Mouse (Mus musculus): ENCODE measurements around the gene Cpeb3. TPM values are rescaled to one million over a fixed set of nuclear protein-coding genes. Genes with fewer than 3 reads are reported as not detected.
"Not testable (repeated sequence)": the region's sequence is repeated elsewhere in the genome, so short reads cannot be mapped to it uniquely, and the experiment has no call there.

The Cpeb3 gene
- total RNA-seq (2021) = 10 to 100 TPM; 76.3 to 81.7 TPM

DNA sequence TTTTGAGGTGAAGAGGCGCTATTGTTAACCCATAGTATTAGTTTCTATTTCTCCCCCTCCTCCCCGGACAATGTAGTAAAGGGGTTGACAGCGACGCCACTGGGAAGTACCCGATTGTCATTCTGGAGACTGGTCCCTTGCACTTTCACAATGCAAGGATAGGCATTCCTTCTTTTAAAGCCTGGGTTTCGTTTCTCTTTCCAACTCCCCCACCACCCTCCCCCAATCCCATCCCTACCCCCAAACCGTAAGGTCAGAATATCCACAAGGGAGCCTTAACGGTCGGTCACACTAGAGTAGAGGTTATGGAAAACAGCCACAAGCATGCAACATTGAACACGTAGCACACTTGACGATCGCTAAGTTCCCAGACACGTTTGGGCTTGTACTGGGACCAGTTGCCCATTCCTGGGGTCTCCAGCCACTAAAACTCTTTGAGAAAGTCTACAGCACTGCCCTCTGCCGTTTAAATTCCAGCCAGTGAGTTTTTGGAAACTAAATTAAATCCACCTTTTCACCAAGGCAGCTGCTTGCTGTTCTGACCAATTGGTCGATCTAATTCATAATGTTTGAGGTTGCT is at the start of gene Cpeb3:
Cpeb3 (minus strand) TSS at position 426 of the 580 bp plus-strand sequence.
- no peak for DNase-seq (ENCODE audit: low spot score)
- intact Hi-C loops (cut with DNase I) = loop anchor here (2.0 to 5.0 kb wide), 4 partner anchors 33 to 291 kb away; partner anchors contain the start of gene Fgfbp3

DNA sequence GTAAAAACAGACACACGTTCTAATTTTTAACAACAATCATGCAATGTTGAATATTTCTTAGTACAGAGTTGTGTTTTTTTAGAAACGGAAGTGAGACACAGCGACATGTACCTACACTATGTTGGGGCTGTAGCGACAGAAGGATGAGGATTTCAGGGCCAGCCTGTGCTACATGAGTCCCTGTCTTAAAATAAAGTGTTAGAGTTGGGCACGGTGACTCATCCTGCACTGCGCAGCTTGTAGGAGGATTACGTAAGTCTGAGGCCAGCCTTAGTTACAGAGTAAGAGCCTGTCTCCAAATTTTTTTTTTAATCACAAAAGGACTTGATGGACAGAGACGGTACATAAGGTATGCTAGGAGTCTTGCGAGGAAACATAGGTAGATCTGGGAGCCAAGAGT is 46.9 kb upstream of the Cpeb3 start:
- DNase-seq (ENCODE audit: low spot score) = no peak
- intact Hi-C loops (cut with DNase I) = no loop called here

DNA sequence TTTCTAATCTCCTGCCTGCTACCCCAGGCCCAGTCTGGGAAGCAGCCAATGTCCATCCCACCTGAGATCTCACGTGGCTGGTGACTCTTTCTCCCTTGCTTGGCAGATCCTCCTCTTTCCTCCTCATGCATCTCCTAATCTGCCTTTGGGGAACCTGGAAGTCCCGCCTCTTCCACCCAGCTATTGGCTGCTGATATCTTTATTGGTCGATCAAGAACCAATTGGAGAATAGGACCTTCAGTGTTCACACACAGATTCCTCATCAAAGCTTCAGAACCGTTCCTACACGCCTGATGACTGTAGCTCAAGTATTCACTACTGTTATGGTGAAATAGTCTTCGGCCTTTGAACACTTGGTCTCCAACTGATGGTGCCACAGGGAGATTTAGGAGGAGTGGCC is 43.7 kb upstream of the Cpeb3 start:
- intact Hi-C loops (cut with DNase I) = no loop called here
- no peak for DNase-seq (ENCODE audit: low spot score)

DNA sequence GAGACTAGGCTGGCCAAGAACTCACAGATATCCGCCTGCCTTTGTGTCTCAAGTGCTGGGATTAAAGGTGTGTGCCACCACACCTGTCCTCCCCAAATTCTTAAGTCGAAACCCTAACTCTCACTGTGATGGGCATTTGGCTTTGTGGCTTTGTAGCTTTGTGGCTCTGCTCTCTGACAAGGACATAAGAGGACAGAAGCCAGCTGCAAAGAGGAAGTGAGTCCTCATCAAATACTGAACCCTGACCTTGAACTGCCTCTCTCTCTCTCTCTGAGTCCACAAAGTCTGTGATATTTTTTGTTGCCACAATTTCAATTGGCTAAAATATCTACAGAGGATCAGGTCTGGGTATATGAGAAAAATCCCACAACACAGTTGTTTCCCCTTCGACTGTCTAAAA is 39.8 kb upstream of the Cpeb3 start:
- intact Hi-C loops (cut with DNase I) = no loop called here
- no peak for DNase-seq (ENCODE audit: low spot score)

DNA sequence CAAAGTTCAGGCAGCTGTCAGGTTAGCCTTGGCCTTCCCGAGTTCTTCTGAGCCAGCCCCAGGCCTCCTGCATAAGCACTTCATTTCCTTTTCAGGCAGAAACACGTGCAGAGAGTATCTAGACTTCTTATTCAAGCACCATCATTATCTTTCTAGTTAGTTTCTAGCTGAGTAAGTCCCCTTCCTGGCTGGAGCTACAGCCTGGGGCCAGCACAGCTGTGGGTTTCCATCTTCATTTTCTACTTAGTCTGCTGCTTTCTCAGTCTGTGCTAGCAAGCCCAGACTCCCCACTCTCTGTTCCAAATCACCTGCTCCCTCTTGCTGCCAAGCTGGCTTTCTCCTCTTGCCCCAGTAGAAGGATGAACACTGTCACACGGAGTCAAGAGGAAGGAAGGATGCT is 38.5 kb upstream of the Cpeb3 start:
- intact Hi-C loops (cut with DNase I) = no loop called here
- no peak for DNase-seq (ENCODE audit: low spot score)

DNA sequence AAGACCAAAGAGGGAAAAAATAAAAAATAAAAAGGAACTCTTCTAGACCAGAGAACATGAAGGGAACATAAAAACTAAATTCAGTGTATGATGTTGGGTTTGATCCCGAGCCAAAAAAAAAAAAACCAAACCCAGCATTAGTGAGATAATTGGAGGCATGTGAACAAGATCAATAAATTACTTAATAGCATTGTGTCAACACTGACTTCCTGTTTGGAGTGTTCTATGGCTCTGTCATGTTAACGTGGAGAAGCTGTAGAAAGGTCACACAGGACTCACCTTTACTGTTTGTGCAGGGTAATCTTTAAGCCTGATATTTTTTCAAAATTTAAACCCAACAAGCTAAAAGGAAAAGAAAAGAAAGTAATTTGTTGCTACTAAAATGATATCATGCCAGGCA is 34.3 kb upstream of the Cpeb3 start:
- intact Hi-C loops (cut with DNase I) = no loop called here
- DNase-seq (ENCODE audit: low spot score) = no peak

DNA sequence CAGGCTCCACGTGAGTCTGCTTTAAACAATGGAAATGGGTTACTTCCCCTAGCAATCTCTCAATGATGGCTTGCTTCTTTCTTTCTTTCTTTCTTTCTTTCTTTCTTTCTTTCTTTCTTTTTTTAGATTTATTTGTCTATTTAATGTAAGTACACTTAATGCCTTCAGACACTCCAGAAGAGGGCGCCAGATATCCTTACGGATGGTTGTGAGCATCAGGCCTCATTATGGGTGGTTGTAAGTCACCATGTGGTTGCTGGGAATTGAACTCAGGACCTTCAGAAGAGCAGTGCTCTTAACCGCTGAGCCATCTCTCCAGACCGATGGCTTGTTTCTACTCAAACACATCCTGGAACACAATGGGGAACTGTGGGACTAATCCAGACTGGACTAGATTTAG is 32.8 kb upstream of the Cpeb3 start:
- intact Hi-C loops (cut with DNase I) = no loop called here
- DNase-seq (ENCODE audit: low spot score) = no peak

DNA sequence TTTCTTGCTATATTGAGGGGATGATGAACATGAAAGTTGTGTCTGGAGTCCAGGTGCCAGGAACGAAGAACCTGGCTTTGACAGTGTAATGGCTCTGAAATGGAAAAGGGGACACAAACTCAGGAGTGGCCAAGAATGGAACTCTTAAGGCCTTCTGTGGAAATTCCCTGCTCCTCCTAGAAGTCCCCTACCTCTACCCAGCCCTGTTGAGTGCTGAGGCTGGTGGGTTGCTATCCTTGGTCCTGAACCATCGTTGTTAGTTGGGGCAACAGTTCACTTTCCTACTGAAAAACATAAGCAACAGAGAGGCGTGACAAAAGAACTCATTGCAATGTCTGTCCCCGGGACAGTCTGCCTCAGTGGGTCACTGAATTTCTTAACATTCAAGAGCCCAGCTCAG is 30.7 kb upstream of the Cpeb3 start:
- intact Hi-C loops (cut with DNase I) = no loop called here
- no peak for DNase-seq (ENCODE audit: low spot score)

DNA sequence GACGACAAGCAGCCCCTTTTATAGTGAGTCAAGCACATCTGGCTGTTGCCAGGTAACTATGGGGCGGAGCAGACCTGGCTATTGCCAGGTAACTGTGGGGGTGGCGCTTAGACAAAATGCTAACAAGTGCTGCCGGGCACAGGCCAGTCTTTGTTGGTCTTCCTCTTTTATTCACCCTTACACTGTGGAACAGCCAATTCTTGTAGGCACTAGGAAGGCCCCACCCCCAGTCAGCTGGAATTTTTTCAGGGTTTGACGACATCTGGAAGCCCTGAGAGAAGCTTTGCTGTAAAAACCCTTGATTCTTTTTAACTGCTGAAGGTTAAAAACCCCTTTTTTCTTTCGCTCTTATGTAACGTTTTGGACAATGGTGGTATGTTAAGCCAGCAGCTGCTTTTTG is 30.2 kb upstream of the Cpeb3 start:
- DNase-seq (ENCODE audit: low spot score) = no peak
- intact Hi-C loops (cut with DNase I) = no loop called here

DNA sequence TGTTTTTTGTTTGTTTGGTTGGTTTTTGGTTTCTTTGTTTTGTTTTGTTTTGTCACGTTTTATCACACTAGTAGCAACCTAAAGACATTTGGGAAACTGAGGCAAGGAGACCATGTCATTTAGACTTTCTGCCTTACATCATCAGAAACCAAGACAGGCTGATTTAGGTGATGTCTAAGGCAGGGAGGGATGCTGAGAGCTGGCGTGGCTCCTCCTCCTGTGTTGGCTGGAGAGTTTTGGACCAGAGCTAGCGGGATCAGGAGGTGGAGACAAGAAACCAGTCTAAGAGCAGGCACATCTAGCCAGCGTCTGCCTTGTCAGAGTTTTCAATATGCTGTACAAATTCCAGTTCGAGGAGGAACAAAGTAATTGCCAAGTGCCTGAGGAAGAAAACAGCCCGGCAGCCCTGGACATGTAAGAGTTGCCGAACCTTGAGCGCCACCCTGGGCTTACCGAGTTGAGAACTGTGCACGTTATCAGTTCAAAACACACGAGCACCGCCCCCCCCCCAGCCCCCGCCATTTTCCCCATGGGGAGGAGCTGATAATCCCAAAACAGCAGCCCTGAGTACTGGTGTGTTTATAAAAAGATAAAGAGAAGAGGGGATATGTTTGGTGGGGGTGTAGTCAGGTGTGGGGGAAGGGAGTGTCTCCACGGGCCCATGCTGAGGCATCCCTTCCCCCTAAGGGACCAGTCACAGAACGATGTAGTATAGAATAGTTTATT is 29.5 kb upstream of the Cpeb3 start:
- intact Hi-C loops (cut with DNase I) = no loop called here
- DNase-seq (ENCODE audit: low spot score) = no peak

DNA sequence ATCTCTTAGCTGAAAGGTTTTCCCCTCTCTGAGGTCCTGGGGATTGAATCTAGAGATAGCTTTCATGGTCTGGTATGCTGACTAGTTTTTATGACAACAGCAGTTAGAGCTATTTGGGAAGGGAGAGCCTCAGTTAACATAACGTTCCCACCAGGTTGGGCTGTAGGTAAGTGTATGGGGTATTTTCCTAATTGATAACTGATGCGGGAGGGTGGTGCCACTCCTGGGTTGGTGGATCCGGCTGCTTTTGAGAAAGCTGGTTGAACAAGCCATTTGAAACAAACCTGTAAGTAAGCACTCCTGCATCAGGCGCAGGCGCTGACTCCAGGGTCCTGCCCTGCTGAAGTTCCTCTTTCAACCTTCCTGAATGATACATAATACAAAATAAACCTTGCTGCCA is 28.9 kb upstream of the Cpeb3 start:
- intact Hi-C loops (cut with DNase I) = no loop called here
- DNase-seq (ENCODE audit: low spot score) = no peak

DNA sequence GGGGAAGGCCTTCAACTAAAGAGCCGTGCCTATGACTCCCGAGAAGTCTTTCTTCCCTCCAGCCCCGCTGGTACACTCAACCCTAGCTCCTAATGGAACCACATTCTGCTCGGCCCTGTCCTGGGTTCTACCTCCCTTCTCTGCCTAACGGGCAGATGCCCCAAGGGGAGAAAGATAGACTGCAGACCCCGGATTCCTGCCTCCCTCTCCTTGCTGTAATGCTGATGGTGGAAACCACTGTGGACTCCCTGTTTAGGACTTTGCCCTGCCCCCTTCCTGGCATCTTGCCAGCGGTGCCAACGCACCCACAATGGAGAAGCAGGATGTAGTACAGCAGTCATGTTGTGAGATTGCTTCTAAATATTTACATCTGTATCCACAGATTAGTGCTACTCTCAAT is 27.4 kb upstream of the Cpeb3 start:
- intact Hi-C loops (cut with DNase I) = loop anchor here (1.0 kb wide), 1 partner anchor 265 kb away; no protein-coding TSS in a partner anchor
- DNase-seq (ENCODE audit: low spot score) = no peak

DNA sequence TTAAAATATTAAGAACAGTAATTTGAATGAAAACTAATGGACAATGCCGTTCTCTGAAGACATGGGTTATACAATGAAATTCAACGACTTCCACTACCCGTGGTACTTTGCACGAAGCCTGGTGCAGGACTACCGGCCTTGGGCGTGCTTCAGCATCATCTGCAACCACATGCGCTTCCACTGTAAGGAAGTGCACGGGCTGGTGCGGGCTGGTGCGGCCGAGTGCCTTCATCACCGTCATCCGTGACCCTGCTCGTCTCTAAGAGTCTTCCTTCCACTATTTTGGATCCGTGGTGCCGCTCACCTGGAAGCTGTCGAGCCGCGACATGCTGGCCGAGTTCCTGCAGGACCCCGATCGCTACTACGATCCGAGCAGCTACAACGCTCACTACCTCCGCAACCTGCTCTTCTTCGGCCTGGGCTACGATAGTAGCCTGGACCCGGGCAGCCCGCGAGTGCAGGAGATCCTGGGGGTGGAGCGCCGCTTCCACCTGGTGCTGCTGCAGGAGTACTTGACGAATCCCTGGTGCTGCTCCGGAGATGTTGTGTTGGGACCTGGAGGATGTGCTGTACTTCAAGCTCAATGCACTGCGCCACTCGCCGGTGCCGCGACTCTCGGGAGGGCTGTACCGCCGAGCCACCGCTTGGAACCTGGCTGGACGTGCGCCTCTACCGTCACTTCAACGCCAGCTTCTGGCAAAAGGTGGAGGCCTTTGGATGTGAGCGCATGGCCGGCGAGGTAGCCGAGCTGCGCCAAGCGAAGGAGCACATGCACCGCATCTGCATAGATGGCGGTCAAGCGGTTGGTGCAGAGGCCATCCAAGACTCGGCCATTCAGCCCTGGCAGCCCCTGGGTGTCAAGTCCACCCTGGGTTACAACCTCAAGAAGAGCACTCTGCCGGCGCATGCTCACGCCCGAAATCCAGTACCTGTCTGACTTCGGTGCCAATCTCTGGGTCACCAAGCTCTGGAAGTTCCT is 25.4 kb upstream of the Cpeb3 start:
- DNase-seq (ENCODE audit: low spot score) = no peak
- intact Hi-C loops (cut with DNase I) = no loop called here

DNA sequence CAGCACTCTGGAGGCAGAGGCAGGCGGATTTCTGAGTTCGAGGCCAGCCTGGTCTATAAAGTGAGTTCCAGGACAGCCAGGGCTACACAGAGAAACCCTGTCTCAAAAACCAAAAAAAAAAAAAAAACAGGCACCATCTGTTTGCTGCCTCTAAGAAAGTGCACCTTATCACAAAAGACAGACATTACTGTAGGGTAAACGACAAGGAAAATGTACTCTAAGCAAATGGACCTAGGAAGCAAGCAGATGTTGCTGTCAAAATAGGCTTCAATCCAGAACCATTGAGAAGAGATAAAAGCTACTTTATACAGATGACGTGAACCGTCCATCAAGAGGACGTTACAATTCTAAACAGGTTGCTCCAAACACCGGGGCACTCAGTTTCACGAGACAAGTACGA is 24.2 kb upstream of the Cpeb3 start:
- DNase-seq (ENCODE audit: low spot score); intact Hi-C loops (cut with DNase I): not testable (repeated sequence)

DNA sequence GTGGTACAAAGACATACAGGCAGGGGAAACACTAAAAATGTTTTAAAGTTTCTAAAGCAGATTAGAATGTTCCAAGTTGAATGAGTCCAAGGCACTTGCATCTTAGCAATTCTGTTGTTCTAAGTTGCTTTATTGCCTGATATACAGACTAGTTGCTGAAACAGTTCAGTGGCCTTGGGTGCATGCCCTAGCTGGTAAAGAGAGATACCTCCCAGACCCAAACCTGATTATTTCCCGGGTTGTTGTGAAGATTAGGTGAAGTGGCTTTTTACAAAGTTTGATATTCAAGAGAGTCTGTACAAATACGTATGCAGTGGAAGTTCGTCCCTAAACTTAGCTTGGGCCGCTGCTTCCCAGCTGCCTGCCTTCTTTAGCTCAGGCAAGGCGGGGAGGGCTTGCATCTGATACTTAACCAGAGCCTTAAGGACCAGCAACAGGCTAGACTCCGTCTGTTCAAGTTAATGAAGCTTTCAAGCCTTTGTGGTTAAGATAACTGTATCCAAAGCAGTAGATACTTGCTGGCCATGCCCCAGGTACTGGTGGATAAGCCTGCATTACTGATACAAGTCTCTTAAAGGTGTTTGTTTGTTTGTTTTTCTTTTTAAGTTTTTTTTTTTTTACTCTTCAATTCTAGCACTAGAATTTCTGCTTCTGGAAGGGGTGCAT is 16.9 kb upstream of the Cpeb3 start:
- intact Hi-C loops (cut with DNase I) = no loop called here
- no peak for DNase-seq (ENCODE audit: low spot score)

DNA sequence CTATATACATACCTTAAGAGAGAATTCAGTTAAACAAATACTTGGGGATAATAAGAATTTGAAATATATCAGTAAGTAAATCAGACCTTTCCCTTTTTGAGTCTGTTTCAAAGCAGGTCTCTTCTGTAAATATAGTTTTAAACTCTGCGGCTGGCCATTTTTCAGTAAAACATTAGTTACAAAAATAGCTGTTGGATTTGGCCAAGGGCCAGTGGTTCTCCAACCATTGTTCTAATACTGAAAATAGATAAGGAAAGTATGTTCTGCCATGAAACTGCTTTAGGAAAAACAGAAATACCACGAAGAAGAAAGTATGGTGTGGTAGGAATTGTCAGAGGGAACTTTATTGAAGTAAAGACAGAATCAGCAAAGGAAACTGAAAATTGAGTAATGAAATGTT is 6.3 kb upstream of the Cpeb3 start:
- DNase-seq (ENCODE audit: low spot score) = no peak
- intact Hi-C loops (cut with DNase I) = no loop called here

DNA sequence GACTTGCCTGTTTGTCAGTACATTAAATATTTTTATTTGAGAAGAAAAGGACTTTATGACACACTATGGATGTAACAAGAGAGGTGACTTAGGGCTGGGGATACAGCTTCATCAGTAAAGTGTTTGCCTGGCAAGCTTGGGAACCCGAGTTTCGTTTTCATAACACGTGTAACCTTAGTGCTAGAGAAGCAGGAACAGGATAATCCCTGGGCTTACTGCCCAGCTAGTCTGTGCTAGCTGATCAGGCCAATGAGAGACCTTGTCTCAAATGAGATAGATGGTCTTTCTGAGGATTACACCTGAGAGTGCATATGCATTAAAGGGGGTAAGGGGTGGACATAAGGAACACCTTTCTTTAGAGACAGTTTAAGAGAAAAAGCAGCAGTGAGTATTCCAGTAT is 3.0 kb upstream of the Cpeb3 start:
- intact Hi-C loops (cut with DNase I) = no loop called here

DNA sequence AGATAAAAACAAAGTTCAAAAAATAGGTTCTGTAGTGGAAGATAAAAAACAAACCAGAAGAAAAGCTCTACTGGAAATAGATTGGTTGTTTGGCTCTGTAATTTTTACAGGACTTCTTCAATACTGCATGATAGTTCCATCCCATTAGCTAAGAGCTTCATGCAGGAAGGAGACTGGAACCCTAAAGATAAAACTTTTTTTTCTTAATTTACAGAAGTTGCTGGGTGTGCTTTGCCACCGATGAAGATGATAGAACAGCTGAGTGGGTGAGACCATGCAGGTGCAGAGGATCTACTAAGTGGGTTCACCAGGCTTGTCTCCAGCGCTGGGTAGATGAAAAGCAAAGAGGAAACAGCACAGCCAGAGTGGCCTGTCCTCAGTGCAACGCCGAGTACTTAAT is 2.1 kb upstream of the Cpeb3 start:
- no peak for DNase-seq (ENCODE audit: low spot score)
- intact Hi-C loops (cut with DNase I) = no loop called here

More for the DNA sequence above, 3.0 kb upstream of the Cpeb3 start:
- DNase-seq (ENCODE audit: low spot score) = no peak

DNA sequence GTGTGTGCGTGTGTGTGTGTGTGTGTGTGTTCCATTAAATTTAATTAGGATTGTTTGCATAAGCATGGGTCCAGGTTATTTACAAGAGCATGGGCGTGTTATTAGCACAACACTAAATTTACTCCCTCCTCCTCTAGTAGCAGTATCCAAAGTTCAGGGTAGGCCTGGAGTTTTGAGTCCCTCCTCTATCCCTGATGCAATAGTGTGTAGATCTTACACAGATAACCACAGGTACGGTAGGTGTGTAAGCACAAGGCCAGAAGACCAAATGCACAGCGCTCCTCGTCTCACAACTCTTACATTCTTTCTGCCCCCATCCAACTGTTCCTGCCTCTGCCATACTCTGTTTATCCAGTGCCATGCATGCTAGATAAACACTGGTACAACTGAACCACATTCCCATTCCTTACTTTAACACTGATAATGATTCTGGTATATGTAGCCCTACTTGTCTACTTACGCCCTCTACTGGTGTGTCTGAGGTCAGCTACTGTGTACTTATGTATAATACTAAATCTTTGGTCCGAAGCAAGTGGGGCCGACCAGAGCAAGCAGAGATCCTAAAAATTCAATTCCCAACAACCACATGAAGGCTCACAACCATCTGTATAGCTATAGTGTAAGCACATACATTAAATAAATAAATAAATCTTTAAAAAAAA is 1.2 kb upstream of the Cpeb3 start:
- intact Hi-C loops (cut with DNase I) = loop anchor here (2.0 to 5.0 kb wide), 4 partner anchors 35 to 292 kb away; partner anchors contain the start of gene Fgfbp3
- DNase-seq (ENCODE audit: low spot score) = no peak

DNA sequence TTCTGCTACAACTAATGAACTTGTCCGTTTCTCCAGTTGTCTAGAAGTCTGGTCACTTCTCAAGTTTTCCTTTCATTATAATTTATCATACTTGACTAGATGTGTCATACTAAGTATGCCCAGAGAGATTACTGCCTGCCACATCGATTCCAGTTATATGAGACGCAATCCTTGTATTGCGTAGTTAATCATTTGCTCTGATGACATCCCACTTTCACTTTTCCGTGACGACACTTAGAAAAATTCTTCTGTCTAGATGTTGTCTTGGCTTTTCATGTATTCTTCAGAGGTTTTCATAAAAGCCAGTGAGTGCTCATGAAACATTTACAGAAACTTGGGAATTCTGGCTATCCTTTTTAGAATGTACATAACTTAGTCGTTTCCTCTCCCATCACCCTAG is 585 bp upstream of the Cpeb3 start:
- intact Hi-C loops (cut with DNase I) = loop anchor here (2.0 to 5.0 kb wide), 4 partner anchors 34 to 292 kb away; partner anchors contain the start of gene Fgfbp3

More for the DNA sequence above, 585 bp upstream of the Cpeb3 start:
- no peak for DNase-seq (ENCODE audit: low spot score)

All from heart, postnatal 25 days (tissue).